Mouse (Mus musculus) right cerebral cortex, adult 2 months (tissue): ENCODE measurements around the gene Ccnb2.

Experiments
- DNase-seq, 2 experiments: peaks; one replicate each; pipeline ENCODE4 v3.0.0; 2021 to 2022; ENCODE audit warnings: low spot score in 2 of 2

Ccnb2 gene

GRCm38 (mm10) chr9:70384494-70384893 lies 36.9 kb downstream of the Ccnb2 start:
- no peak for DNase-seq

GRCm38 (mm10) chr9:70383750-70384149 lies 37.6 kb downstream of the Ccnb2 start:
- DNase-seq: no peak

GRCm38 (mm10) chr9:70382091-70382490 lies 39.3 kb downstream of the Ccnb2 start:
- DNase-seq: no peak

- DNase-seq: no peak
Observed at GRCm38 (mm10) chr9:70379502-70380467, 41.6 kb downstream of the Ccnb2 start.

GRCm38 (mm10) chr9:70371638-70372037 lies 49.7 kb downstream of the Ccnb2 start:
- DNase-seq: no peak

GRCm38 (mm10) chr9:70366898-70367297 lies 54.4 kb downstream of the Ccnb2 start:
- DNase-seq: peak in 1 of 2 experiments; percentile 26

GRCm38 (mm10) chr9:70365915-70366314 lies 55.4 kb downstream of the Ccnb2 start:
- no peak for DNase-seq

GRCm38 (mm10) chr9:70364741-70365140 lies 56.6 kb downstream of the Ccnb2 start:
- DNase-seq: peak; percentile 55 to 56

GRCm38 (mm10) chr9:70359402-70360131 lies 61.8 kb downstream of the Ccnb2 start:
- peak; percentile 37 to 54 for DNase-seq
